Mouse (Mus musculus) kidney, adult 8-10 months (tissue): ENCODE results near the gene F8a.
"Not testable (repeated sequence)": the region's sequence is repeated elsewhere in the genome, so short reads cannot be mapped to it uniquely, and the experiment has no call there.

Source experiments
- DNase-seq, 2 experiments: peaks; one replicate each; pipeline ENCODE4 v3.0.0; 2022

Gene F8a

DNA sequence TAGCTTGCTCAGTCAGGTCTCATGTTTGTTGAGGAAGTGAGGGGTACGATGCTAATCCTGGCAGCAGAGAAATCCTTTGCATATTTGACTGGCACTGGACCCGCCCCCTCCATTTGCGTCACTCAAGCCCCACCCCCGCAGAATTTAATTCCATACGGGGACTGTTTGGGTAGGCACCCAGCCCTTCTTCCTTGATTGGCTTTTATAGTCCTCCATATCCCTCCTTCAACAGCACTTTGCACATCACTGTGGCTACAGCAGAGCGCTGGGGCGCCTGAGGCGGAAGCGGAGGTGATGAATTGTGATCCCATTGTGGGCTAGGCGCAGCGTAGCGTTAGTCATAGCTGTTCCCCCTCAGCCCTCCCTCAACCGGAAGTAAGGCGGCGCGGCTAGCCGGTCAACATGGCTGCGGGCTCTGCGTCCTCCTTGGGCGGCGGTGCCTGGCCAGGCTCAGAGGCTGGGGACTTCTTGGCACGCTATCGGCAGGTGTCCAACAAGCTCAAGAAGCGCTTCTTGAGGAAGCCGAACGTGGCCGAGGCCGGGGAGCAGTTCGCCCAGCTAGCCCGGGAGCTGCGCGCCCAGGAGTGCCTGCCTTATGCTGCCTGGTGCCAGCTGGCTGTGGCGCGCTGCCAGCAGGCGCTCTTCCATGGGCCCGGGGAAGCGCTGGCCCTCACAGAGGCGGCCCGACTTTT is at the start of gene F8a:
Gene F8a, plus strand, starts transcription at position 378 of the 692 bp plus-strand sequence.
- peak; percentile 68 to 78 for DNase-seq

DNA sequence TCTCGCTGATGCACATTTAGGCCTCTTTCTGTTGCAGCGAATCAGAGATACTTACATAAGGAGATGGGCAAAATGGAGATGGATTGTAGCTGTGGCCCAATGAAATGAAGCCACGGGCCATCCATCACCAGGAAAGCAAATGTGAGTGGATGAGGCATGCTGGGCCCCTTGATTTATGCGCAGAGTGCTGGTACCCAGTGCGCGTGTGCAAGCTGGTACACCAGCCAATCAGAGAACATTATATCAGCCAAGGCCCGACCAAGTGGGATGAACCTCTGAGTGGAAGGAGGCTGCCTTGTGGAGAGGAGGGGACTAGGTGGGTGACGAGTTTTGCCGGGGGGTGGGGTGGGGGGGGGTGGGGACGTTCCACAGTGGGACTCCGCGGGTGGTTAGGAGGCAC is 36.2 kb upstream of the F8a start, which contains the start of gene Xlr3b:
Gene Xlr3b, plus strand, starts transcription at position 274 of the 400 bp plus-strand sequence.
- peak; percentile 2 to 12 for DNase-seq

DNA sequence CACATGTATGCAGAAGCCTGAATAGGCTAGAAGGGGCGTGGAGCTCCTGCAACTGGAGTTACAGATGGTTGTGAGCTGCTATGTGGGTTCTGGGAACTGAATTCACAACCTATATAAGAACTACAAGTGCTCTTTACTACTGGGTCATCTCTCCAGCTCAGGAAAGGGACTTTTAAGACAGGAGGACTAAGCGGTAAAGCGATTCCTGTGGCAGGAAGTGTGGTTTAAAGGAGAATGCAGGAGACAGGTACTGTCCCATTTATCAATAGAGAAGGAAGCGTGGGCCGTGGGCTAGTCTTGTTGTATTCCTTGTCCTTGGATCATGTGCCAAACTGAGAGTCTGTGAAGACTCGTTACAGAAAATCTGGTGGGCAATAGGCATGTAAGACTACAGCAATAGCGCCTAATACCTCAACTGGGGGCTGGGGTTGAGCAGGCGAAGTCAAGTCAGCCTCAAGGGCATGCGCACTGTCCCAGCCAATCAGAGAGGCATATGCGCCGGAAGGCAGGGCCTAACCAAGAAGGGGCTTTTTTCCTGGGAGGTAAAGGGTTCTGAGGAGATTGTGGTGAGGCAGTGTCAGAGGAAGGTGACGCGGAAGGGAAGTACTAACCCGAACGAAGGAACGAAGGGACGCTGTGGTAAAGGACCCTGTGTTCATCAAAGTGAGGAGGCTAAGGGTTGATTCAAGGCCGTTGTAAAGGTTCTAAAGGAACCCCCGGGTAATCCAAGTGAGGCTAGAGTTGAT is 14.1 kb upstream of the F8a start, which contains the start of gene Xlr4b:
Gene Xlr4b, plus strand, starts transcription at position 515 of the 746 bp plus-strand sequence.
- not testable (repeated sequence) for DNase-seq

DNA sequence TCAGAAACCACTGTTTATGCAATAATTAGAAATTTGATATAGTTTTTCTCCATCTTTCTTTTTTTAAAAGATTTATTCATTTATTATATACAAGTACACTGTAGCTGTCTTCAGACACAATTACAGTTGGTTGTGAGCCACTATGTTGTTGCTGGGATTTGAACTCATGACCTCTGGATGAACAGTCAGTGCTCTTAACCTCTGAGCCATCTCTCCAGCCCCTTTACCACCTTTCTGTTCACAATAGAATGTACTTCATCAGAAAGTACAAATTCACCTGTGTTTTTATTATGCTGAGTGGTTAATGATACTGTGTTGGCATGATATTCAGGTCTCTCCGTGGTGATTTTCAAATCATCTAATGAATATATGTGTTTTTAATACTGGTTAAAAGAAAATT is 2.7 kb upstream of the F8a start:
- no peak for DNase-seq

DNA sequence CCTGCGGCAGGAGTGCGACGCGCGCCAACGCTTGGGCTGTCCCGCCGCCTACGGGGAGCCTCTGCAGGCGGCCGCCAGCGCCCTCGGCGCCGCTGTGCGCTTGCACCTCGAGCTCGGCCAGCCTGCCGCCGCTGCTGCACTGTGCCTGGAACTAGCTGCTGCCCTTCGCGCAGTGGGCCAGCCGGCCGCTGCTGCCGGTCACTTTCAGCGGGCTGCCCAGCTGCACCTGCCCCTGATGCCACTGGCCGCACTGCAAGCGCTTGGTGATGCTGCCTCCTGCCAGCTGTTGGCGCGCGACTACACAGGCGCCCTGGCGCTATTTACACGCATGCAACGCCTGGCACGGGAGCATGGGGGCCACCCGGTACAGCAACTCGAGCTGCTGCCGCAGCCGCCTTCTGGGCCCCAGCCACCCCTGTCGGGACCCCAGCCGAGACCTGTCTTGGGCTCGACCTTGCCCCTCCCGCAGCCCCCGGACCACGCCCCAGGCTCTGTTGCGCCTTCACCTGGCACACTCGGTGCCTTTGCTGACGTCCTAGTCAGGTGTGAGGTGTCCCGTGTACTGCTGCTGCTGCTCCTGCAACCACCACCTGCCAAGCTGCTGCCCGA is 619 bp downstream of the F8a start:
- DNase-seq = peak; percentile 46 to 54

DNA sequence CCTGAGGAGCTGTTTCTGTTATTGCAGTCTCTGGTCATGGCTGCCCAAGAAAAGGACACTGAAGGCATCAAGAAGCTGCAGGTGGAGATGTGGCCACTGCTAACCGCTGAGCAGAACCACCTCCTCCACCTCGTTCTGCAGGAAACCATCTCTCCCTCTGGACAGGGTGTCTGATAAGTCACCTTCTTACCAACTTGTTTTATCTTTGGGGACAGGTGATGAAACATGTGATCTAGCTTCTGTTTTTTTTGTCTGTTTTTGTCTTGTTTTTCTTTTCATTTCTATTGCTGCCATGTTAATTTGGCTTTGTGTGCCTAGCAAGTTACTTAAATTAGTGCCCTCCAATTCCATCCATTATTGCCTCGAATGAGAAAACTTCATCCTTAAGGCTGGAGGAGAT is 1.2 kb downstream of the F8a start:
- DNase-seq = no peak

DNA sequence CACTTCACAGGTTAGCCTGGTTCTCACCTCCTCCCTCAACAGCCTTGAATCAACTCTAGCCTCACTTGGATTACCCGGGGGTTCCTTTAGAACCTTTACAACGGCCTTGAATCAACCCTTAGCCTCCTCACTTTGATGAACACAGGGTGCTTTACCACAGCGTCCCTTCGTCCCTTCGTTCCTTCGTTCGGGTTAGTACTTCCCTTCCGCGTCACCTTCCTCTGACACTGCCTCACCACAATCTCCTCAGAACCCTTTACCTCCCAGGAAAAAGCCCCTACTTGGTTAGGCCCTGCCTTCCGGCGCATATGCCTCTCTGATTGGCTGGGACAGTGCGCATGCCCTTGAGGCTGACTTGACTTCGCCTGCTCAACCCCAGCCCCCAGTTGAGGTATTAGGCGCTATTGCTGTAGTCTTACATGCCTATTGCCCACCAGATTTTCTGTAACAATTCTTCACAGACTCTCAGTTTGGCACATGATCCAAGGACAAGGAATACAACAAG is 14.8 kb downstream of the F8a start, which contains the start of gene Xlr4c:
Gene Xlr4c, minus strand, starts transcription at position 310 of the 505 bp plus-strand sequence.
- DNase-seq = not testable (repeated sequence)

DNA sequence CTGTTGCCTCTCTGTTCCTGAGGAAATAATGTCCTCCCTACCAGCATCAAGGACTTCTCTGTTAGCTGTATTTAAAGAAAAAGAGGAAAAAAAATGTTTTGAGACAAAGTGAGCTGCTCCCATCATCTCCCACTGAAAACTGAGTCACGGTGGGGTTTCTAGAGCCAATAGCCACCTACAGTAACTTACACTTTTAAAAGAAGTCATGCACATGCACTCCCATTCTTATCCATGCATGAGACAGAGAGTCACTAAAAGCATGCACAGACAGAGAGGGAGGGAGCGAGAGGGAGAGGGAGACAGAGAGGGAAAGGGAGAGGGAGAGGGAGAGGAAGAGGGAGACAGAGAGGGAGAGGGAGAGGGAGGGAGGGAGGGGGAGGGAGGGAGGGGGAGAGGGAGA is 34.3 kb downstream of the F8a start:
- DNase-seq = not testable (repeated sequence)

DNA sequence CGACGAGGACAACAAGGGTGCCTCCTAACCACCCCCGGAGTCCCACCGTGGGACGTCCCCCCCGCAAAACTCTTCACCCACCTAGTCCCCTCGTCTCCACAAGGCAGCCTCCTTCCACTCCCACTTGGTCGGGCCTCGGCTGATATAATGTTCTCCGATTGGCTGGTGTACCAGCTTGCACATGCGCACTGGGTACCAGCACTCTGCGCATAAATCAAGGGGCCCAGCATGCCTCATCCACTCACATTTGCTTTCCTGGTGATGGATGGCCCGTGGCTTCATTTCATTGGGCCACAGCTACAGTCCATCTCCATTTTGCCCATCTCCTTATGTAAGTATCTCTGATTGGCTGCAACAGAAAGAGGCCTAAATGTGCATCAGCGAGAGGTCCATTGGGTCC is 37.2 kb downstream of the F8a start, which contains the start of gene Xlr3c:
Gene Xlr3c, minus strand, starts transcription at position 121 of the 400 bp plus-strand sequence.
- not testable (repeated sequence) for DNase-seq
